Mouse (Mus musculus): Measurements from ENCODE around the gene Strbp.

Strbp gene

DNA sequence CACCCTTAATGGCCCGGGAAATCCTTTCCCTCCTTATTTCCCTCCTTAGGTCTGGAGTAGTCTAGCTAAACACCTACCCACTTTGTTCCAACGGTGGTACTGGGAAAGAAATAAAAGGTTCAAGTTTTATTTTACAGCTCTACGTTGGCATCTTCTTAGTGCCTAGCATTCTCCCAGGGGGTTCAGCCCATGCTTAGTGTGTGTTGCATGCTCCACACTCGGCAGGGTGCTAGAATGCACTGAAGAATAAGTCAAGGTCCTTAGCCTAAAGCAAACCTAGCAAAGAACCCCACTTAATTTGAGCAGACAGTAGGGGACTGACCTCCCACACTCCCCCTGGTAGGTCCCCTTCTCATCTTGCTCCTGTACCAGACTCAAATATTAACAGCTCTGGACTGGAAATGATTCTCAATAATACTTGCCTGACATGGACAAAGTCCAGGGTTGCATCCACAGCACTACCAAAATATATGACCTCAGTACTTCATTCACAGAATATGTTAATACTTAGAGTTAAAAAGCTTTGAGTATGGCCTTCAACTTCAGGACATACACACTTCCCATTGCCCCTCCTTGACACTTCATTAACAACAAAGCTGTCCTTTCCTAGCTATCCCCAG is 592 bp upstream of the Strbp start:
- CTCF ChIA-PET: interaction anchor here (0.6 kb wide), 1 partner anchor 26 kb away, joined by 6 read pairs; no protein-coding TSS in a partner anchor

DNA sequence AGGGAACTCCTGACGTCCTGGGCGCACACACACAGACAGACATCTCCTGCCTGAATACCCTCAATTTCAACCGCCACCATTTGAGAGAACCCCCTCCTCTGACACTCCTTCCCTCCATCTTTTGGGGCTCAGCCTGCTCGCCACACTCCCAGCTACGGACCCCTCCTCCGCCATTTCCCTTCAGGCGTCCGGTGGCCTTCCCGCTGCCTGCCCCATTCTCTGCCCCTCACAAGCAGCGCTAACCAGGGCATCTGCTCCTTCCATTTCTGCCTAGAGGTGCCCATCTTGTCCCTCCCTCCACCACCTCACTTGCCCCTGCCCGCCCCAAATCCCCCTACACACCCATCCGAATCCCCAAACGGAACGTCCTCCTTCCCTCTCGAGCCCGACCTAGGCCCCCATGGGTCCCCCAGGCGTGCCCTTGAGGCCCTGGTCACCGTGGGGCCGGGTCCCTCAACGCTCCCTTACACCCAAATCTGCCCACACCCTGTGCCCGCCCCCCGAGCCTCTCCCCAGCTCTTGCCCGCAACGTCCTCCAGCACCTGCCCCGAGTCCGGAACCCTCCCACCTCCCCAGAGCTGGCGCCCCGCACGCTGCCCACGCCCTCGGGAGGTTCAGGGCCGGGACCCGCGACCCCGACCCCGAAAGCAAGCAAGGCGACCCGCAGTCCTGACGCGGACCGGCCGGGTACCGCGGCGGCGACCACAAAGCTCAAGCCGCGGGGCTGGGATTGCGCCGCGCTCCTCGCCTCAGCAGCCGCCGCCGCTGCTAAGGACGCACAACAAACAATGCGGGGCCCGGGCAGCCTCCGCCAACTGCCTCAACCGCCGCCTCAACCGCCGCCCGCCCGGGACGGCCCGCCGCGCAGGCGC is 1.1 kb downstream of the Strbp start:
- CTCF ChIA-PET: interaction anchor here (0.9 kb wide), 1 partner anchor 29 kb away, joined by 4 read pairs; no protein-coding TSS in a partner anchor

DNA sequence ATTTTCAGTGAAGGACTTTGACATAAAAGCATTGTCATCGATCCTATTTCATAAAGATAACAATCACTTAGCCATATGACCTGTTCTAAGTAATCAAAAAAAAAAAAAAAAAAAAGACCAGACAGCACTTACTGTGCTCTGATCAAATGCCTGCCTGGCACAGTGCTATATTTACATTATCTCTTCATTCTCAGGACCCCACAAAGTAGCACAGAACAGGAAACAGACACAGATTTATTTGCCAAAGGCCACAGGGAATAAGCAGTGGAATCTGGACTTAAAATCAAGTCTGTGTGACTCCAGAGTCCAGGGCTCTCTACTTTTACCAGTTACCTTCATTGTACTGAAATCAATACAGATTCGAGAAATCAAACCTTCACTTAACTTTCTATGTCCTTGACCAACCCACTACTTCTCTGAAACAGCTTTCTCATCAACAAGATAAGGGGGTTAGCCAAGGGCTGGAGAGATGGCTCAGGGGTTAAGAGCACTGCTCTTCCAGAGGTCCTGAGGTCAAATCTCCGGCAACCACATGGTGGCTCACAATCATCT is 14.5 kb downstream of the Strbp start:
- CTCF ChIA-PET: interaction anchor here (0.7 kb wide), 1 partner anchor 159 kb away, joined by 20 read pairs; no protein-coding TSS in a partner anchor

DNA sequence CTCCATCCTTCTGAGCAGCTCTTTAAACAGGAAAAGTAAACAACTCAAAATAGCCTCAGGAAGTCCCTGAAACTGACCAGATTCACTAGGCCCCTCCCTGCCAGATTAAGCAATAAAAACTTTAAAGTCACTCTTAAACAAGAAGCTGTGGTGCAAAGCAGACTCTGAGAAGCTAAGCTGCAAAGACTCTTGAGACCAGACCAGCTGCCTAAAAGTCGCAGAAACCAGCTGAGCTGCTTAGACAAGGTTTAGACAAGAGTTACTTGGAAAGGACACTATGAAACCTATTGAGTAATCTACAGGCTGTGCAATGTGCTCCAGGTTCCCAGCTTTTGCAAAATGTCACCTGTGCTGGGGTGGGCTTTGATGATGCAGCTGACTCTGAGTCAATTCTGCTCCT is 16.6 kb downstream of the Strbp start:
- CTCF ChIA-PET: no interaction called here

DNA sequence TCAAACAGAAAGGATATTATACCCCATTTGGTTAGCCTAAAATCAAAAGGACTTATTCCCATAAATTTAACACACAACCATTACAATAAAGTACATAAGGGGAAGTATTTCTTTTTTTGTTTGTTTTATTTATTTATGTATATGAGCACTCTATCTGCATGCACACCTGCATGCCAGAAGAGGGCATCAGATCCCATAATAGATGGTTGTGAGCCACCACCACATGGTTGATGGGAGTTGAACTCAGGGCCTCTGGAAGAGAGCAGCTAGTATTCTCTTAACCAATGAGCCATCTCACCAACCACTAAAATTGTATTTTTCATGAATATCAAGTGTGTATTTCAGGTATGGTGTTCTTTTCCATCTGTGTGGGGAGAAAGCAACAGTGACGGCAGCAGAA is 18.8 kb downstream of the Strbp start:
- CTCF ChIA-PET: no interaction called here

DNA sequence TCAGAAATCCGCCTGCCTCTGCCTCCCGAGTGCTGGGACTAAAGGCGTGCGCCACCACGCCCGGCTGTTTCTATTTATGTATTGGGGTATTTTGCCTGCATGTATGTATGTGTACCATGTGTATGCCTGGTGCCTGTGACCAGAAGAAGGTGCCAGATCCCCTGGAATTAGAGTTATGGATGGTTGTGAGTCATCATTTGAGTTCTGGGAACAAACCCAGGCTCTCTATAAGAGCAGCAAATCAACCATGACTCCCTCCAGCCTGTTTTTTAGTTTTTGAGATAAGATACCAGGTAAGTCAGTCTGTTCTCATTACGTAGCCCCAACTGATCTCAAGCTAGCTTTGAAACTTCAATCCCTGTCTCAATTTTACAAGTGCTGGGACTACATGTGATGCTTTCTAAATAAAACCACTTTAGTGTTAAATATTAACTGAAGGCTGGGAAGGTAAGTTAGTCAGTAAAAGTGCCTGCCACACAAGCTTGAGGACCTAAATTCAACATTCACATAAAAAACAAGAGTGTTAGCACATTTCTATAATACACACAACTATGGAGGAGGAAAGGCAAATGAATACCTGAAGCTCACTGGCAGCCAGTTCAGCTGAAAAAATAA is 21.4 kb downstream of the Strbp start:
- CTCF ChIA-PET: no interaction called here

DNA sequence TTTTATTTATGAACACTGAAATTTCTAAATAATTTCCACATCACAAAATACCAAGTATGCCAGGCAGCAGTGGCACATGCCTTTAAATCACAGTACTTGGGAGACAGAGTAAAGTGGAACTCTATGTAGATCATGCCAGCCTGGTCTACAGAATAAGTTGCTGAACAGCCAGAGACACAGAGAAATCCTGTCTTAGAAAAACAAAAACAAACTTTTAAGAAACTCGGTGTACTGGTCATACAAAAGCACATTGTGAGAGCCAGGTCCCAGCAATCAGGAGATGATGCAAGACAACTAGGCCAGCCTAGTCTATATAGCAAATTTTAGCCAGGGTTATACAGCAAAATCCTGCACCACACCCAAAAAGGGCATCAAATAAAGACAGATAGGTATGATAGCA is 52.6 kb downstream of the Strbp start:
- CTCF ChIA-PET: interaction anchor here (1.0 kb wide), 1 partner anchor 44 kb away, joined by 3 read pairs; no protein-coding TSS in a partner anchor

DNA sequence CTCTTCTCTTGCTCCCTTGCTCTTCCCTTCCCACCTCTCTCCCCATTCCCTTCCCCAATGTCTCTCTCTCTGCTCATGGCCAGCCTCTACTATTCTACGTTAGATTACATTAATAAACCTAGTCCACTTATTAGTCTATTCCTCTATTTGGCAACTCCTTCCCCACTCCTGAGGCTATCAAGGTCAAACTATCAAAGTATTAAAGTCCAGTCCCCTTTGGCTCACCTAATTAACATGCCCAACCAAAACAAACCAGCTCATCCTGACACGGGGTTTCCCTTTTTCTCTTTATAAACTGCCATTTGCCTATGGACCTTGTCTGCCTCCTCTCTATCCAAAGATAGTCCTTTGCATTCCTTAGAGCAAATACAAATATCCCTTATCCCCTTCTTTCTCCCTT is 54.1 kb downstream of the Strbp start:
- CTCF ChIA-PET: no interaction called here

DNA sequence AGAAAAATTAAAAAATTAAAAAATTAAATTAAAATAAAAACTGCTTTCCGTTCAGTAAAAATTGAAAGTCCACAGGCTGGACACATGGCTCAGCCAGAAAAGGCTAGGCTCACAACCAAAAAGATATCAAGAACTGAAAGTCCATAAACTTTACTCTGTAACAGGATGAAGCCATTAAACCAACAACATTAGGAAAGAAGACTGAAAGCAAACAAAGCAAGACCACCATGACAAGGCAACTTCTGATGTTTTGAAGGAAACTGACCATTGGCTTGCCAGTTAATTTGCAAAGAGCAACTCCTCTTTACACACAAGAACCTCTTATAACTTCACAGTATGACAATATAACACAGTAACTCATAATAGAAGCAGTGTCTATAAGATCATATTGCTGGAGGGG is 54.7 kb downstream of the Strbp start:
- CTCF ChIA-PET: no interaction called here

DNA sequence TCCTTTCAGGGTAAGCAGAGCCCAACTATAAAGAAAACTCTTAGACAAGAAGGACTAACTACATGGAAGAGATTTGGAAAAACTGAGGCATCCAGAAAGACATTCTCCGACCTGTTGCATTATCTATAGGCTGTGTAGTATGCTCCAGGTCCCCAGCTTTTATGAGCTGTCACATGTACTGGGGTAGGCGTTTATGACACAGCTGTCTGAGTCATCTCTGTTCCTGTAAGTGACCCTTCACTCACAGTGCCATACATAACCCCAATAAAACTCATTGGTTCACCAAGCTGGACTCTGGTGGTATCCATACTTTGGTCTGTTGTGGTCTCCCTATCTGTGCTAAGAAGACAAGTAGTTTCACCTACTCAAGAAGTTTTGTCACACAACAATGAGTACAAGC is 80.3 kb downstream of the Strbp start:
- CTCF ChIA-PET: interaction anchor here (0.6 kb wide), 1 partner anchor 152 kb away, joined by 4 read pairs; the partner anchor contains the start of gene Crb2

DNA sequence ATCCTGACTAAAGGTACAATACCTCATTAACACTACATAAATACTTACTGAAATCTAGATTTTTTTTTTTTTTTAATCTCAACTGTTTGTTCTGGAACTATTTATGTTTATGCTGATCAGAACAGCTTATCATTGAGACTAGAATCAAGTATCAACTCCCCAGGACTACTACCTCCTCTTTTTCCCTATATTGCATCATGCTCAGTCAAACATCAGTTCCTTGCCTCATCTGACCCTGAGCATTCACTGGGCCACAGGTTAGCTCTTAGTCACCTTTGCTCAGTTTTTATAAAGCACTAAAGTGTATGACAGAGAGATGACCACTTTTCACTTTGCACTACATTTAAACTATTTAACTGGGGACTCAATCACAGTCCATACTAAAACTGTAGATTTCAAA is 115.7 kb downstream of the Strbp start:
- CTCF ChIA-PET: interaction anchor here (1.3 kb wide), 1 partner anchor 184 kb away, joined by 3 read pairs; no protein-coding TSS in a partner anchor

DNA sequence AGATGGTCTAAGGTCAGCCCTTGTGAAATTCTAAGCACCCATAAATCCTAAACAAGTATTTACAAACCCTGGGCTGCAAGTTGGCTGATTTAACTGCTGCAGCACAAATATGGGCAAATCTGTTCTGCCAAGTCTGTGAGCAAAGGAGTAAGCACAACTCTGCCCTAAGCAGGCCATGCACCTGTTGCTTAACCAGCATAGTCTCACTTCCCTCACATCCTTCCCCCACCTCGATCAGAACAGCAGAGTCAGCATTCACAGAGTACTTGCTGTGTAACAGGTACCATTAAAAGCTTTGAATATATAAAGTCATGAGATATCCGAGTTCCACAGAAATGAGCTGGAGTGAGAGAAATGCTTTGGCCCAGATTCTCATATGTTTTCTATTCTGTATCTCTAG is 125.5 kb downstream of the Strbp start:
- CTCF ChIA-PET: no interaction called here

DNA sequence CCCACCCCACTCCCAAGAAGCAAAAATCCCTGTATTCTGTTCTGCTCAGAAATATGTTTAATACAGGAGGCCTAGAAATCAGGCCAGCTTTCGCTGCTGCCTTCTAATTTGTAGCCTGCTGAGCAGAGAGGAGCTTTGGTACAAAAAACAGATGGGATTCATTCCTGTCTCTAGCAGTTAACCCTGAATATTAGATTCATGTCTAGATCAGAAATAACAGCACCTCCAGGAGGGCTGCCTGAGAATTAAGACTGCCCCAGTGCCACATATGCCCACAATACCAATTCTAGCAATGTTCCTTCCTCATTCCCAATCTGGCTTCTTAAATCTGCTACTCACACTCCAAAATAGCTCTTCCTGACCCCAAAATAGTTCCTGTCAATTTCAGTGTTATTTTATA is 127.0 kb downstream of the Strbp start:
- CTCF ChIA-PET: interaction anchor here (0.6 kb wide), 1 partner anchor 11 kb away, joined by 4 read pairs; no protein-coding TSS in a partner anchor

DNA sequence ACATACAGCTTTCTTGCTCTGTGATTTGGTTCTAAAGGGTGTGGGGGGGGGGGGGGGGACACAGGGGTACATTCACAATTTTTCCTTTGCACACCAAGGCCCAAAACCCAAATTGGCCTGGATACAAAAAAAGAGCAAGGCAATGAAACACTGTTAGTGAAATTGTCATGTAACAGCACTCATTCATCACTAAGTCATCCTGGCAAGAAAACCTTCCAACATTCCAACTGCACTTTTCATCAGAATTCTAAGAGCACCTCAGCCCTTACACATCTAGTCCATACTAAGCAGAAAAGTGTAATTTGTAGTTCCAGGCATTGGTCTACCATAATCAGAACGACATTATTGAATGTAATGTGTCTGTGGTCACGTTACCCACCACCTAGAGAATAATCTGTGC is 131.5 kb downstream of the Strbp start:
- CTCF ChIA-PET: no interaction called here

DNA sequence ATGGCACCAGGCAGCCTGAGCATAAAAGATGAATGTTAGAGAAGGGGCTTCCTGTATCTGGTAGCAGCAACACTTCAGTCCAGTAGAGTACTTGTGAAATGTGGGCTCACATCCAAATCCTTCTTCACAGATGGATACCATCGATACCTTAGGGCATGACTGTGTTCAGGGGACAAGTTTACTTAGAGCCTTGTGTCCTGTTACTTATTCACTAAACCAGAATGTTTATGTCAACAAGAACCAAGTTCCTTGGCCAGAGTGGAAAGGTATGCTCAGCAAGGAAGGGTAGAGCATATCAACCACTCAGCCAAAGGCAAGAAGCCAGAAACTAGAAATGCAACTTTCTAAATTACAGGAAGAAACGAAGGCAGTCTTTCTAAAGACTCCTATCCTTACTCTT is 133.0 kb downstream of the Strbp start:
- CTCF ChIA-PET: no interaction called here

DNA sequence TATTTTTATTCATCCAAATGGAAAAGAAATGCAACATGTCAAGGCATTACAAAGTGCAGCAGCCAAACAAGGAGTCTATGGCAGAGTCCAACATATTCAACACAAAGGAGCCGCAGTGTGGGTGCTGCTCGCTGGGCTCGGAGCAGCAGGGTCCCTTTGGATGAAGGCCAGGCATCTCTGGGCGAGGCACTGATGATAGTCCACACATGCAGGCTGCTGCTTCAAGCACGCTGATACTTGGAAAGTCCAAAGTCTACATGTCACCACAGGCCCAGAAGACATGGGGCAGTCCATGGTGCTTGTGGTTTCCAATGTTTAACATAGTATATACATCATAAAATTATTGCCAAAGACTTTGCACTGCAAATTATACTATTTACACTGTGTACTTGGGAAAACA is 133.8 kb downstream of the Strbp start:
- CTCF ChIA-PET: no interaction called here

DNA sequence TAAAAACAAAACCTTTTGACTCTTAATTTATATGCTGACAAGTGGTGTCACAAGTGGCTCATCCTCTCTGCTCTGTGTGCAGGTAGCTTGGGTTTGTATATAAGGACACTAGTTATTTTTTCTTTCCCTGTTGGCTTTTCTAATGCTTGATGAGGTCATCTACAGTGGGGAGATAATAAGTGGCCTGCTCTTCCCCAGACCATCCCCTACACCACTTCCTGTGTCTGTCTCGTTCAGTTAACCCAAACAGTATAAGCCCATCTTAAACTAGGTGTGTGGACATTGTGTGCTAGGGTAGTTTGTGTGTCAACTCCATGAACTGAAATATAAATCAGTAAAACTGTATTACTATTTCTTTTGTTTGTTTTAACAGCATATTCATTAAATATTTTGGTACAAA is 137.6 kb downstream of the Strbp start:
- CTCF ChIA-PET: no interaction called here

DNA sequence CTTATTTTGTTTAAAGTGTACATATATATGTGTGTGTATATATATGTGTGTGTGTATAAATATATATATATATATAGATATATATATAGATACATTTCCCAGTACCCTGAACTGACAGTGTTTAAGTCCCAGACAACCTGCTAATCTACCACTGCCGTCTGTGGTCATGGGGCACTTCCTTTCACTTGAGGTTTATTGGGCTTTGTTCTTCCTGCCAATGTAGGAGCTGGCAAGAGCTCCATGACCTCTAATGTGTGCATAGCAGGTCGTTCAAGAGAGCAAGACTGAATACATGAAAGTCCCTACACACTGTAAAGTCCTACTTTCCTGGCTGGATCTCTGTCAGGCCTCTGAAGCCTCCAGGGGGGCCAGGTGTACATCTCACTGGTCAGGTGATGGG is 138.1 kb downstream of the Strbp start:
- CTCF ChIA-PET: interaction anchor here (0.6 kb wide), 2 partner anchors 11 to 105 kb away, joined by 3 to 4 read pairs; no protein-coding TSS in a partner anchor

DNA sequence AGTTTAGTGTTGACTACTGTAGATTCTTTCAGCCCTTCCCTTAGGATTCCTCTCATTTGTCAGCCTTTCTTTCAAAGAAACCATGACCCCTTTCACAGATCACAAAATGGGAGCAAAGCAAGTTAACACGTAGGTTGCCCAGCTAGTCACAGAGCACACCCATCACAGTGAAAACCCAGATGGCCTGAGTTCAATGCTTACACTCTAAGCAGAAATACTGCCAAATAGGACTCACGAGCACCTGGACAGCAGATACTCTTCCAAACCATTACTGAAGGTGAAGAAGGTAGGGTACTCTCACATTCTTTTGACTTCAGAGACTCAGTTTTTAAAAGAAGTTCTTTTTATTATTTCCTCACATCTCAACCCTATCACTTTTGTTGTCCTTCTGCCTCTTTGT is 147.3 kb downstream of the Strbp start:
- CTCF ChIA-PET: no interaction called here

DNA sequence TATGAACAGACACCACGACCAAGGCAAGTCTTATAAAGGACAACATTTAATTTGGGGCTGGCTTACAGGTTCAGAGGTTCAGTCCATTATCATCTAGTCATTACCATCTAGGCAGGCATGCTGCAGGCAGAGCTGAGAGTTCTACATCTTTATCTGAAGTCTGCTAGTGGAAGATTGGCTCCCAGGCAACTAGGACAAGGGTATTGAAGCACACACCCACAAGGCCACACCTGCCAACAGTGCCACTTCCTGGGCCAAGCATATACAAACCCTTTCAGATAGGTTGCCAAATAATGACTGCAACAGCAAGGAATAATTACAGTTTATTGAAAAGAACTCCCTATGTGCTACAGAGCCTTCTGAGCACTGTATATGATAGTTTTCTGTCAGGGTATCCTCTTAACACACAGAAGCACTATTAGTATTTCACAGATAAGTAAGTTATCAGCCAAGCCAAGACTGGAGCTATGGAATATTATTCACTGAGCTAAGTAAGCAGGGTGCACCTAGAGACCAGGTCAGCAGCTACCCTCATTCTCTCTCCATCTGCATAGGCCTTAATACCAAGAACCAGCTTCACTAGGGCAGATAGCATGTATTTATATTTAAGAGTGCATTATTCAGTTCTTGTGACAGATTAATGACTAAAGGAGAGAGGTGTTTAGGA is 154.2 kb downstream of the Strbp start:
- CTCF ChIA-PET: no interaction called here

DNA sequence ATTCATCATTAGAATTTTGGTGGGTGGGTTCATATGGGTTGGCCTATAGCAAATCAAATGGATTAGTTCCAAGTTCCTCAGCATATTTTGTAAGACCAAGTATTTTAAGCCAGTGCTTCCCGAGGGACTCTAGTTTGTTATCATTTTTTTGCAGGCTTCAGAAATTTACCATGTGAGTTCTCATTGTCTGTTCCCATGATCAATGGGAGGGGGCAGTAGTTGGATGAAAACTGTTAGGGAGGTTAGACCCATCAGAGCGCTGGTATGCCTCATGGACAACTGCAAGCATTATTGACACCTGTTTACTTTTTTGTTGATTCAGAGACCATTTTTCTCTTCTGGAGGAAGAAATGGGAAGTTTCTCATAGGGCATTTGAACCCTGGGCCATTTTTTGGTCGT is 172.0 kb downstream of the Strbp start:
- CTCF ChIA-PET: no interaction called here

DNA sequence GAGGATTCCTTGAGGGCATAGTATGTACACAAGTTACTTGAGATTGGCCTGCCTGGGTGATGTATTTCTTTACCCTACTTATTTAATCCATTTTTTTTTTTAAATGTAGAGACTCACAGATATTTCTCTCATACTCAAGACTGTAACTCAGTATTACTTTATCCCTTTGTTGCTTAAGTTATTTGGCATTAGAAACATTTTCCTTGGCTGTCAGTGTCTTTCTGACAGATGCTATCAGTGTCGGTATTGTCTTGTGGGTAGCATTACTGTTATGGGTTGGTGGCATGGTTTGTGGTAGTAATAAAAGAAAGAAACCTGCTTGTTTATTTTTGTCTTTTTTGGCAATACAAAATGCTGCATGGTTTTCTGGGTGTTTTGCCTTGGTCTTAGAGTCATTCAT is 172.9 kb downstream of the Strbp start:
- CTCF ChIA-PET: interaction anchor here (0.5 kb wide), 1 partner anchor 11 kb away, joined by 3 read pairs; no protein-coding TSS in a partner anchor

Data from spleen, embryonic (tissue).